Mouse (Mus musculus): Measurements from ENCODE around the gene Haghl. TPM values are rescaled to one million over a fixed set of nuclear protein-coding genes. Genes with fewer than 3 reads are reported as not detected.
A peak's percentile ranks its signal among the peaks of the same experiment; 100 is the strongest.
"Not testable (repeated sequence)": the region's sequence is repeated elsewhere in the genome, so short reads cannot be mapped to it uniquely, and the experiment has no call there.

The Haghl gene
- polyA plus RNA-seq, 1 experiment from 2014 or later: 130 TPM

DNA sequence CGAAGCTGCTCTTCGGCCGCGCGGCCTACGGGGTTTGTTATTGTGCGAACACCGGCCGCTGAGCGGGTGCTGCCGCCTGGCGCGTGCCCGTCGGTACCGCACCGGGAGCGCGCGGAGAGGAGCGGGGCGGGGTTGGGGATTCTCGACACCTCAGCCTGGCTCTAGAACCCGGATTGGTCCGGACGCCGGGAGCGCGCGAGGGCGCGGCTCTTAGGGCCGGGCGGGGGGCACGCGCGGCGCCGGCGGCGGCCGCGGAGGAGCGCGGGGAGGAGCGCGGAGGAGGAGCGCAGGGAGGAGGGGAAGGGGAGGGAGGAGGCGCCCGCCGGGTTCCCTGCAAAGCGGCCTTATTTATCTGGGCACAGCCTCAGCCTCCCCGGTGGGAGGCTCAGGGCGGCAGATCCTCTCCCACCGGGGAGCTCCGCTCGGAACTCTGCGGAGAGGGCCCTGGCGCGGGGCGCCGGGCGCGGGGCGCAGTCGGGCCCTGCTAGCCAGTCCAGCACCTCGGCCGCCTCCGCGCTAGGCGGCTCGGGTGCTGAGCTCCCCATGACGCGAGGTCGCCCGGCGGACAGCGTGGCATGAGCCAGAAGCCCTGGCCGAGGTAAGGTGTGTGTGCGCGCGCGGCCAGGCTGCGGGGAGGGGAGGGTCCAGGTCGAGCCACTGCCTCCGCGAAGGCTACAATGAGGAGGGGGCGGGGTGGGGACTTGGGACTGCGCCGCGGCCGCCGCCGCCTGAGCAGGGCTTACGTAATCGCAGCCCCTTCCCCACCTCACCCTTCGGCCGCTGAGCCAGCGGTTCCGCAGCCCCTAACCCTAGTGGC, 23.5 kb upstream of the Haghl start, which contains the start of gene Fbxl16:
TSS of gene Fbxl16 (plus strand) at position 297 of the 817 bp plus-strand sequence.
- Histone ChIP-seq H3K9me3 (replicated peaks; ENCODE audit: control insufficient read depth, low read length) (no peaks in the 10 kb centered on the region), H3K4me2 (ENCODE audit: low read length) (peak within 1 kb of the TSS; percentile 86), H3K36me3 (ENCODE audit: control insufficient read depth, insufficient read depth, low read length) (no peaks in the 10 kb centered on the region), H3K4me1 (ENCODE audit: control insufficient read depth, insufficient read depth, low read length) (peaks cover 16% of the 10 kb centered on the region), H3K27me3 (replicated peaks; ENCODE audit: control insufficient read depth, insufficient read depth, low read length) (0 out of 2 replicates have a peak, but pooled peaks cover 3% of the 10 kb centered on the region), H3K9ac (ENCODE audit: low read length) (peak within 1 kb of the TSS; percentile 95), H3K4me3 (ENCODE audit: low read depth, low read length) (peak within 1 kb of the TSS; percentile 85), H3K27ac (ENCODE audit: low read depth, low read length) (peak within 1 kb of the TSS; percentile 95)
- ATAC-seq (peak; percentile 88), DNase-seq (ENCODE audit: low spot score) (peak; percentile 96)
- under 1% methylated on average over 79 of the region's 100 CpGs for WGBS

DNA sequence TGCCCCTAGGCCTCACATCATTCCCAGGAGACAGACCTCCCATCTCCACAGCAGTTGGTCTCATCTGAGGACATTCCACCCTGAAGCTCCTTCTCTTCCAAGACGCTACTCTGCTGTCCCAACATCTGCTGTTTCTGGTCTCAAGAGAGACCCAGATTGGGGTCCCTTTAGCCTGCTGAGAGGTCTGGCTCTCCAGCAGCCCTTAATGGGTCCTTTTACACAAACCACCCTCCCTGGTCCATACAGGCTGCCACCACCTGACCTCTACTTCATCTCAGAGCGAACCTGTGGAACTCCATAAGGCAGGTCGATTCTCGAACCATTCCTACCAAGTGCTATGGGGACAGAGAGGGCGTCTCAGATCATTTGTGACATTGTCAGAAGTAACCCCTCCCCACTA, 22.6 kb upstream of the Haghl start:
- peaks cover 24% of the 10 kb centered on the region for H3K4me1 ChIP-seq (ENCODE audit: control insufficient read depth, insufficient read depth, low read length)
- peak overlapping the region; percentile 95; the same call in 1 of the 2 replicates for H3K27ac ChIP-seq (ENCODE audit: low read depth, low read length)
- DNase-seq (ENCODE audit: low spot score) (no peak), ATAC-seq (no peak)
- peak overlapping the region; percentile 86 for H3K4me2 ChIP-seq (ENCODE audit: low read length)
- H3K9me3 ChIP-seq (replicated peaks; ENCODE audit: control insufficient read depth, low read length): no peaks in the 10 kb centered on the region
- H3K4me3 ChIP-seq (ENCODE audit: low read depth, low read length): peak overlapping the region; percentile 85; the same call in 1 of the 2 replicates
- peak overlapping the region; percentile 95 for H3K9ac ChIP-seq (ENCODE audit: low read length)
- H3K27me3 ChIP-seq (replicated peaks; ENCODE audit: control insufficient read depth, insufficient read depth, low read length): 0 out of 2 replicates have a peak, but pooled peaks cover 3% of the 10 kb centered on the region
- WGBS: 40% methylated on average over 5 of the region's 5 CpGs
- H3K36me3 ChIP-seq (ENCODE audit: control insufficient read depth, insufficient read depth, low read length): no peaks in the 10 kb centered on the region

DNA sequence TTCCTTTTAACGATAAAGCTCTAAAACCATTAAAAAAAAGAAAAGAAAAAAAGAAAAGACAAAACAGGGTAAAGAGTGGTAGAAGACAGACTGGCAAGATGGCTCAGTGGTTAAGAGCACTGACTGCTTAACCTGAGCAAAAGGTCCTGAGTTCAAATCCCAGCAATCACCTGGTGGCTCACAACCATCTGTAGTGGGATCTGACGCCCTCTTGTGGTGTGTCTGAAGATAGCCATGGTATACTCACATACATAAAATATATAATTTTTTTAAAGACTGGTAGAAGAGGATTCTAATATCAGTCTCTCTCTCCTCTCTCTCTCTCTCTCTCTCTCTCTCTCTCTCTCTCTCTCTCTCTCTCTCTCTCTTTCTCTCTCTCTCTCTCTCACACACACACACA, 22.0 kb upstream of the Haghl start:
- H3K27me3 ChIP-seq (replicated peaks; ENCODE audit: control insufficient read depth, insufficient read depth, low read length); ATAC-seq; H3K4me3 ChIP-seq (ENCODE audit: low read depth, low read length); H3K36me3 ChIP-seq (ENCODE audit: control insufficient read depth, insufficient read depth, low read length); H3K9me3 ChIP-seq (replicated peaks; ENCODE audit: control insufficient read depth, low read length); H3K9ac ChIP-seq (ENCODE audit: low read length); DNase-seq (ENCODE audit: low spot score); H3K4me2 ChIP-seq (ENCODE audit: low read length); H3K27ac ChIP-seq (ENCODE audit: low read depth, low read length): not testable (repeated sequence)
- WGBS: 50% methylated on average over 2 of the region's 2 CpGs
- peaks cover 29% of the 10 kb centered on the region for H3K4me1 ChIP-seq (ENCODE audit: control insufficient read depth, insufficient read depth, low read length)

DNA sequence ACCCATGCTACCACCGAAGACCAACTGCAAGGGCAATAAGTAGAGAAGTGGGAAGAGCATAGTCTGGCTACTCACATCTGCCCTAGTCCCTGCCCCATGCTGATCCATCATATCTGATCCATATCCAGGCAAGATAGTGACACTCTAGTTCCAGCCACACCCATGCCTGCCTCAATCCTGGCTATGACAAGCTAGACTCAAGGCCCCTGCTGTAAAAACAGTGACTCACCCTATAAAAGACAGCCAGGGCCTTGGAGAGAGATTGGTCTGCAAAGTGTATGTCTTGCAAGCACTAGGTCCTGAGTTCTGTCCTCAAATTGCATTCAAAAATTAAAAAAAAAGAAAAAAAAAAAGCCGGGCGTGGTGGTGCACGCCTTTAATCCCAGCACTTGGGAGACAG, 21.0 kb upstream of the Haghl start:
- Histone ChIP-seq H3K27me3 (replicated peaks; ENCODE audit: control insufficient read depth, insufficient read depth, low read length) (0 out of 2 replicates have a peak, but pooled peaks cover 3% of the 10 kb centered on the region), H3K9ac (ENCODE audit: low read length) (no peak overlapping the region), H3K4me1 (ENCODE audit: control insufficient read depth, insufficient read depth, low read length) (peaks cover 34% of the 10 kb centered on the region), H3K36me3 (ENCODE audit: control insufficient read depth, insufficient read depth, low read length) (no peaks in the 10 kb centered on the region), H3K4me2 (ENCODE audit: low read length) (no peak overlapping the region), H3K9me3 (replicated peaks; ENCODE audit: control insufficient read depth, low read length) (no peaks in the 10 kb centered on the region), H3K27ac (ENCODE audit: low read depth, low read length) (no peak overlapping the region), H3K4me3 (ENCODE audit: low read depth, low read length) (no peak overlapping the region)
- 81% methylated on average over 4 of the region's 4 CpGs for WGBS
- DNase-seq (ENCODE audit: low spot score) (no peak), ATAC-seq (no peak)

DNA sequence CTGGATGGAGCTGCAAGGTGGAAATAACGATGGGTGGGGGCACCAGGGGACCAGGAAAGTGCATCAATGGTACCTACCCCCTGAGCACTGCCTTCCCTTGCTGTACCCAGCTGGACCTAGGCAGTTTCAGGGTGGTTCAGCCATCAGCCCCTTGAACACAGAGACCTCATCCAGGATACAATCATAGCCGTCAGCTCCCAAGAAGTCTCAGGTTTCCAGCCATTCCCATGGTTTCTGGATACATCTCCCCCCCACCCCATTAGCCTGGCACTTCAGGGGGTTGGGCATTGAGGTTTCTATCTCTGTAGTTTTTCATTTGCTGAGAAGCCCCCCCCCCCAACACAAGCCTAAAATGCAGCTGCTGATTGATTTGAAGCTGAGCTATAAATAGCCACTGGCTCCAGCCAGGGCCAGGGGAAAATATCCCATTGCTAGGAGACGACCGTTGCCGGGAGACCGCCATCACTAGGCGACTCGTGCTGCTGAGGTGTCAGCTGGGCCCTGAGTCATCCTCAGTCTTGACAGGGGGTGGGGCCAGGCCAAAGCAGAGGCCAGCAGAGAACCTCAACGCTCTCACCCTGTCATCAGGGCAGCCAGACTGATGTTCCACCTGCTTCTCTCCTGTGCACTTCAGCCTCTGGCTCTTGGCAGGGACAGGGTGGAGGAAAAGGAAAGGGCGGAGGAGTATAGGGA, 17.5 kb upstream of the Haghl start:
- Histone ChIP-seq H3K27me3 (replicated peaks; ENCODE audit: control insufficient read depth, insufficient read depth, low read length) (0 out of 2 replicates have a peak, but pooled peaks cover 3% of the 10 kb centered on the region), H3K27ac (ENCODE audit: low read depth, low read length) (peak overlapping the region; percentile 90), H3K36me3 (ENCODE audit: control insufficient read depth, insufficient read depth, low read length) (no peaks in the 10 kb centered on the region), H3K4me3 (ENCODE audit: low read depth, low read length) (no peak overlapping the region), H3K9me3 (replicated peaks; ENCODE audit: control insufficient read depth, low read length) (no peaks in the 10 kb centered on the region), H3K4me1 (ENCODE audit: control insufficient read depth, insufficient read depth, low read length) (peaks cover 18% of the 10 kb centered on the region), H3K9ac (ENCODE audit: low read length) (peak overlapping the region; percentile 41), H3K4me2 (ENCODE audit: low read length) (peak overlapping the region; percentile 33)
- 8% methylated on average over 10 of the region's 10 CpGs for WGBS
- DNase-seq (ENCODE audit: low spot score) (peak; percentile 89), ATAC-seq (peak; percentile 91)

DNA sequence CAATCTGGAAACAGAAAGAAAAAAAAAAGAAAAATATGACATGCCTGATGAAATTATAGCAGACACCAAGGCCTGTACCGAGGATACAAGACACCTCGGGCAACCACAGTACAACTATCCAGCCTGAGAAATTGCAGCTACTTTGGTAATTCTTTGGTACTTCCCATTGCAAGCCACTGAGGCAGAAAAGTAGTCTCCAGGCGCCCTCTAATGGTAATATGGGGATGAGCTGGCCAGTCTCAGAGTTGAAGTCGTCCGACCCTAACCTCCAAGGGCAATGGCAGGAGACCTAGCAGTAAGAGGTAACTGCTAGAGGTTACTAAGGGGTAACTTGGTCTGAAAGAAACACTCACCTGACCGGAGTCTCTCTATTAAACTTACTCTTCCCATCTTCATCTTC, 15.6 kb upstream of the Haghl start:
- peak; percentile 16; the same call in 1 of the 2 replicates for ATAC-seq
- no peak overlapping the region for H3K27ac ChIP-seq (ENCODE audit: low read depth, low read length)
- H3K4me1 ChIP-seq (ENCODE audit: control insufficient read depth, insufficient read depth, low read length): peaks cover 28% of the 10 kb centered on the region
- no peak overlapping the region for H3K4me3 ChIP-seq (ENCODE audit: low read depth, low read length)
- 0 out of 2 replicates have a peak, but pooled peaks cover 3% of the 10 kb centered on the region for H3K27me3 ChIP-seq (replicated peaks; ENCODE audit: control insufficient read depth, insufficient read depth, low read length)
- no peak overlapping the region for H3K4me2 ChIP-seq (ENCODE audit: low read length)
- no peaks in the 10 kb centered on the region for H3K9me3 ChIP-seq (replicated peaks; ENCODE audit: control insufficient read depth, low read length)
- 5% methylated on average over 6 of the region's 6 CpGs for WGBS
- H3K9ac ChIP-seq (ENCODE audit: low read length): no peak overlapping the region
- peak; percentile 86 for DNase-seq (ENCODE audit: low spot score)
- H3K36me3 ChIP-seq (ENCODE audit: control insufficient read depth, insufficient read depth, low read length): no peaks in the 10 kb centered on the region

DNA sequence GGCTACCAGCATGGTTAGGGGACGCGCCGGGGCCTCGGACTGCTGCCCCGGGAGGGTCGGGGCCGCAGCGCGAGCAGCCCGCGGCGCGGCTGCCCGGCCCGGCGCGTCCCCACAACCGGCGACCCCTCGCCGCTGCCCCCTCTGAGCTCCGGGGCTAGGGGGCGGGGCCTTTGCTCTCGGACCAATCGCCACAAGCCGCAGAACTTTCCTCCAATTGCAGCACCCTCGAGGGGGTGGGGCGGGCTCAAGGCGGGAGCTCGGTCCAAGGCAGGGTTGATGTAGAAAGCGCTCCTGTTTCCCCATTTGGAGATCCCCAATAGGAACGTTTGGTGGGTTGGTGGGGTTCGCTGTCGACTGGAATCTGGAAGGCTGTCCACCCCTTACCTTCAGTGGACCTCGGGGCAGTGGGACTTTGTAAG, 11.5 kb upstream of the Haghl start, which contains the start of gene Metrn:
TSS of gene Metrn (minus strand) at position 186 of the 419 bp plus-strand sequence.
- peak within 1 kb of the TSS; percentile 73 for H3K4me2 ChIP-seq (ENCODE audit: low read length)
- peak within 1 kb of the TSS; percentile 60 for H3K27ac ChIP-seq (ENCODE audit: low read depth, low read length)
- H3K9me3 ChIP-seq (replicated peaks; ENCODE audit: control insufficient read depth, low read length): no peaks in the 10 kb centered on the region
- H3K4me3 ChIP-seq (ENCODE audit: low read depth, low read length): peak within 1 kb of the TSS; percentile 60
- H3K4me1 ChIP-seq (ENCODE audit: control insufficient read depth, insufficient read depth, low read length): peaks cover 36% of the 10 kb centered on the region
- DNase-seq (ENCODE audit: low spot score) (peak; percentile 89), ATAC-seq (peak; percentile 77)
- WGBS: under 1% methylated on average over 32 of the region's 35 CpGs
- peak within 1 kb of the TSS; percentile 63 for H3K9ac ChIP-seq (ENCODE audit: low read length)
- no peaks in the 10 kb centered on the region for H3K36me3 ChIP-seq (ENCODE audit: control insufficient read depth, insufficient read depth, low read length)
- no peaks in the 10 kb centered on the region for H3K27me3 ChIP-seq (replicated peaks; ENCODE audit: control insufficient read depth, insufficient read depth, low read length)

DNA sequence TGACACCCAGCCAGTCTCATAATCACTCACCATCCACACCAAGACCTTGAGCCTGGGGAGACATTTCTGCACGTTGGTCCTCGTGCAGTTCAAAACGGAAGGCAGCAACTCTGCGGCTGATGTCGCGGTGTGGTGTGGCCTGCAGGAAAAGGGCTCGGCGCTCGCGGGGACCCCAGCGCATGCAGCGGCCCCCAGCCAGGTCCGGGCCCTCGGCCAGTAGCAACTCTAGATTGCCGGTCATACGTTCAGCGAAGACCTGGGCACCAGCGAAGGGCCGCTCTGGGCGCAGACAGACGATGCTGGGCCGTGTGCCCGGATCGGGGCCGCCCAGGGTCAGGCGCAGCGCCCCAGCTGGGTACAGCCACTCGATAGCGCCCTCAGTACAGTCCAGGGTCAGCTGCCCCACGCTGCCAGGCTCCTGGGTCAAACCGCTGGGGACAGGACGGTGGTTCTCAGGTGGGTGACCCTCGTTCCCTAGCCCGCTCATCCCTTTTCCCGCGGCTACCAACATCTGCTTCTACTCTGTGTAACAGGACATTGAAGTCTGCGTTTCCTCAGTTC, 10.8 kb upstream of the Haghl start:
- DNase-seq (ENCODE audit: low spot score) (no peak), ATAC-seq (0 out of 2 replicates have a peak, but pooled peaks have one; percentile 0)
- Histone ChIP-seq H3K4me1 (ENCODE audit: control insufficient read depth, insufficient read depth, low read length) (peaks cover 39% of the 10 kb centered on the region), H3K36me3 (ENCODE audit: control insufficient read depth, insufficient read depth, low read length) (no peaks in the 10 kb centered on the region), H3K4me2 (ENCODE audit: low read length) (peak overlapping the region; percentile 73), H3K27me3 (replicated peaks; ENCODE audit: control insufficient read depth, insufficient read depth, low read length) (no peaks in the 10 kb centered on the region), H3K9ac (ENCODE audit: low read length) (peak overlapping the region; percentile 63), H3K27ac (ENCODE audit: low read depth, low read length) (peak overlapping the region; percentile 60), H3K9me3 (replicated peaks; ENCODE audit: control insufficient read depth, low read length) (no peaks in the 10 kb centered on the region), H3K4me3 (ENCODE audit: low read depth, low read length) (peak overlapping the region; percentile 60)
- WGBS: under 1% methylated on average over 37 of the region's 37 CpGs
